Mouse (Mus musculus): ENCODE measurements at regions not wholly inside any gene's neighbourhood (a gene's known extent, or its start where the extent isn't known, plus 50 kb on each side); places are given as distances from the start of the nearest gene placed in this dataset.

DNA sequence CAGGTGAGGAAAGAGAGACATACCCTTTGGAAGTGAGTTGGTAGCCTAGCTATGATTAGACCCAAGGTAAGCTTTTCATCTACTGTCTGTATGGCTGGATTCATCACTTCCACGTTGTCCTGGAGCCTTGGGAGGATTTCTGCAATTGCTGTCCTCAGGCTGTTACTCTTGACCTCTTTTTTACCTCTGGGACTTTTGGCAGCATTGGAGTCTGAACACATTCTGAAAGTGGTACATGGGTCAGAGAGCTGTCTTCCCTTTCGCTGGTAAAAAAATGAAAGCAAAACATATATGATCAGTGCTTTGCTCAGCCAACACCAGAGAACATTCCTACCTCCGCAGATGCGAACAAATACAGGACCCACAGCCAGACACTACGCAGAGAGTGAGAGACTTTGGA is 136.1 kb upstream of the Bcl6 start:
- TF ChIP-seq POLR2A (IDR thresholded peaks at IDR 0.05; ENCODE audit: low read depth, low read length) (no peak), CTCF (IDR thresholded peaks at IDR 0.05; ENCODE audit: borderline replicate concordance, insufficient read depth, low read length) (no peak)

Measured in embryonic fibroblast, embryonic 13.5 days (primary cell).